Mouse (Mus musculus): ENCODE results near the gene Abcb9.

The Abcb9 gene

DNA sequence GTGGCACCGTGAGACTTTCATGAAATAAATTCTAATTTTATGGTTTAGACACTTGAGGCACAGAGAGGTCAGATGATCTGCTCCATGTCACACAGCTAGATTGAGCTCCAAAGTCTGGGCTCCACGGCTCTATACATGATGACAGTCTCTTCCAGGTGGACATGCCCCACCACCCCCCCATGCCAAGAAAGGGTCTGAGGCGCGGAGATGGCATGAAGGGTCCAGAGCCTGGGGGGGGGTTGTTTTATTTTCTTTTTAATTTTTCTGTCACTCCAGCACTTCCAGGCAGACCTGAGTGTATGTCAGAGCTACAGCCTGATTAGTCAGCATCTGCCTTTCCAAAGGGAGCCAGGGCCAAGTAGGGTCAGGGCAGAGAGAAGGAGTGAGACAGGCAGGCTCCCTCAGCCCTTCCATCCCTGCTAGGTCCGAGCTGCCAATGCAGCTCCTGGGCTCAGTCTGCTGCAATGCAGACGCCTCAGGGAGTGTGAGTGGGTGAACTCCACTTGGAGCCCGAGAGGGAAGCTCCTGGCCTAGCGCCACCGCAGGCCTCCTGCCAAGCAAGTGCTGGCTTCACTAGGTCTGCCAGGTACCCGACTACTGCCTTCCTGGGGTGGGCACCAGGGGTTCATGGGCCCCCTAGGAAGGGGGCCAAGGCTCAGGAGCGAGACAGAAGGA lies 2.3 kb downstream of the Abcb9 start:
- peak; percentile 96 for DNase-seq

GRCm38 (mm10) chr5:124091951-124092406 lies 3.6 kb downstream of the Abcb9 start:
- DNase-seq = peak; percentile 89

DNA sequence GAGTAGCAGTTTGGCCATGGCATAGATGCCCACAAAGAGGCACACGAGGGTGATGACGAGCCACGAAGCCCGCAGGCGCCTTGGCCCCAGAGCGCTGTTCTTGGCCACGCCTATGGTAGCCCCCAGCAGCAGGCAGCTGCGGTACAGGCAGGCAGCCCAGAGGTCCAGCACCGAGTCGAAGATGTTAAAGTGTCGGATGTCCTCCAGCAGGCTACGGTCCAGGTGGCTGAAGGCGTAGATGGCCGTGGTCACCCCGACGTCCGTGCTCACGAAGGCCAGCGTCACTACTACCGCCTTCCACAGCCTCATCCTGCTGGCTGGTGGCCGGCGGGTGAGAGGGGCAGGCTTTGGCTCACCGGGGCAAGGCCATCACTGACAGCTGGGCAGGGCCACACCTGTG lies 5.7 kb downstream of the Abcb9 start:
- no peak for DNase-seq

DNA sequence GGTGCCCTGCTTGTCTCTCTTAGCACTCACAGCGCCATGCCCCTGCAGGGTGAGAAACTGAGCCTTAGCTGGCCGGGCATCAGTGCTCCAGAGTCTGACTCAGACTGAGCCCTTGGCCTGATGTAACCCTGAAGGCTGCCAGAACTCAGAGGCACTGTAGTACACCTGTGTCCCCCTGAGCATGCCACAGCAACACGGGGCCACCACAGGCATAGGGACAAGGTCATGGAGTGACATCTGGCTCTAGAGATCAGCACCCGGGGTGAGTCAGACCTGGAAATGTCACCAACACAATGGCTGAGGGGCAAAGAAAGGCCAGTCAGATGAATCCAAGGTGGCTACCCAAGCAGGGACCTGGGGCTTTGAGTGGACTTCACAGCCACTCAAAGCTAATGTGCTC lies 8.7 kb downstream of the Abcb9 start:
- no peak for DNase-seq

DNA sequence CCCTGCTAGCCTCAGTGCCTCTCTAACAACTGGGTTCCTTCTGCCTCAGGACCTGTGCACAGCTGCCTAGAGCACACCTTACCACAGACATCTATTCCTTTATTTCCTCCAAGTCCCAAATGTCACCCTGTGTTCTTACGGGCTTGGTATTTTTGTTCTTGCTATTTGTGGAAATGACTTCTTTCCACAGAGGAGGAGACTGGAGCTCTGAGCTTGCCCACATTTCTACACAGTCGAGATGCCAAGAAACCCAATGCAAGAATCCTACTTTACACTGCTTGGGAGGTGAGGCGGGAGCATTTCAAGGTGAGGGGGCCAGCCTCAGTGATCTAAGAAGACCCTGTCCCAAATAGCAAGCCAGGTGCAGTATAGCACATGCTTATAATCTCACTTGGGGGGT lies 10.1 kb downstream of the Abcb9 start:
- no peak for DNase-seq

DNA sequence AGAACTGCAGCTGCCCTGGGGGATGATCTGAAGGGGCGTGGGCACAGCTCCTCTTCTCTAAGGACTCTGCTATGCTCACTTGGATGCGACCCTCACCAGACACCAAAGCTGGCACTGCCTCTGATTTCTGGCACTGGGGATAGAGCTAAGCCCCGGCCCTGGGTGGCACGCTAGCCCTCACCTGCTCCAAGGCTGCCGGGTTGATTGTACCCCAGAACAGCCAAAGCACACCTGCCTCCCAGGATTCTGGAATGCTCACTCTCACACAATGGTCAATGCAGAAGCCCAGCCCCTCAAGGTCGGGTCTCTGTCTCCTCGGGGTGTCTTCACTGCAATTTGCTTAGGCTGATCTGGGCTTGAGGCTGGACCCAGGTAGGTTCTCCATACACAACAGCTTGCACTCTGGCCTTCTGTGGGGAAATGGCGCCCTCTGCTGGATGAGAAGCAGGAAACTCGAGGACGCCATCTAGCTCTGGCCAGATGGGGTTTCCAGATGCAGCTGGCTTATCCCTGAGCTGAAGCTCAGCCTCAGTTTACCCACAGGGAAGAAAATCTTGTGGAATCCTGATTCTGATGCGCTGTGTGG lies 10.9 kb downstream of the Abcb9 start:
- DNase-seq = peak; percentile 97

DNA sequence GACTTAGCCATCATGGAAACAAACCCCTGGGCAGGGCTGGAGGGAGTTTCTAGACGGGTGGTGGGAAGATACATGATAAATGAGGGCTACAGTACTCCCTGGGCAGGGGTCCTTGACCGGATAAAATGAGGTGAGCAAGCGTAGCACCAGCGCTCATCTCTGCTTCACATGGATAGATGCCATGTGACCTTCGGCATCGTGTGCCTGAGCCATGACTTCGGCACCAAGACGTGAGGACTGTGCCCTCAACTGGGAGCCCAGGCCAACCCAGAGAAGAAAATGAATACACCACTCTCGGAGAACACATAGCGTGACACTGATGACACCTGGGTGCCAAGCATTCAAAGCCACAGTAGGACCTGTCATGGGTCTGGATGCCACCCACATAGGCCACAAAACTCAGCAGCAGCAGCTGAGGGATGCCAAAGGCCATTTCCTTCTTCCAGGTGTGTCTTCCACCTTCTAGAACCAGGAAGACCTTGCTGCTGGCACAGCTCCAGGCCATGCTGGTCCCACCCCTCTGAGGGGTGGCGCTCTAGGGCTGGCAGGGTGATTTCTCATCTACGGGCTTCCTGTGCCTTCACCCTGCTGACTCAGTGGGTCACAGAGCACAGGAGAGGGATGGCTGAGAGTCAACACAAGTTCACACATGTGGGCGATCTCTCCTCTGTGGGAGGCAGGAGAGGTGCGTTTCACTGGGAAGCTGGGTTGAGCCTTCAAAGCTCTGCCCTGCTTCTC lies 11.6 kb downstream of the Abcb9 start:
- no peak for DNase-seq

DNA sequence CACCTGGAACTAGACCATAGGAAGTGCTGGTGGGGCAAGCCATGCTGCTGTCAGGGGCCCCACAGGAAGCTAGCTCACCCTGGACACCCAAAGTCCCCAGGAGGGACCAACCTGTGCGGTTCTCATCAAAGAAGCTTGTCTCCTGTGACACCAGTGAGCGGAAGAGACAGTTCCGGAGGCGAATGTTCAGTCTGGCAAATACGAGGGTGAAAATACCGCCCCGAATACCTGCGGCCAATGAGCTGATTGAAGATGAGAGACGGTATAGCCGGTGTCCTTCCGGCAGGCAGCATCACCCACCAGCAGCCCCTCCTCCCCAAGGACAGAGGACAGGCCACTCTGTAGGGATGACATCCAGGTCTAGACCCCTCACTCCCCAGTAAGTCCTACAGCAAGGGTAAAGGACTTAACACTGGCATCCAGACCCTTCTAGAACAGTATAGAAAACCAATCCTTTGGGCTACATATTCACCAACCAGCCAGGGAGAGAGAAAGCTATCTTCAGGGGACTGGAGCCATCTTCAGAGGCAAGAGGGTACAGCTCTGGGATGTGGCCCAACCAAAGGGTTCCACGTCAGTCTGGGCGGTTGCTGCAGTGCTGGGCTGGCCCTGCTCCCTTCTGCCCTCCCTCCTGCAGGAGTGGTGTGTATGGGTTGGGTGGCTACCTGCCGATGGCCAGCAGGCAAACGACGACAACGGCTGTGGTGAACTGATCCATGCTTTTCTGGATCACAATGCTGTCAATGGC lies 12.5 kb downstream of the Abcb9 start:
- no peak for DNase-seq

DNA sequence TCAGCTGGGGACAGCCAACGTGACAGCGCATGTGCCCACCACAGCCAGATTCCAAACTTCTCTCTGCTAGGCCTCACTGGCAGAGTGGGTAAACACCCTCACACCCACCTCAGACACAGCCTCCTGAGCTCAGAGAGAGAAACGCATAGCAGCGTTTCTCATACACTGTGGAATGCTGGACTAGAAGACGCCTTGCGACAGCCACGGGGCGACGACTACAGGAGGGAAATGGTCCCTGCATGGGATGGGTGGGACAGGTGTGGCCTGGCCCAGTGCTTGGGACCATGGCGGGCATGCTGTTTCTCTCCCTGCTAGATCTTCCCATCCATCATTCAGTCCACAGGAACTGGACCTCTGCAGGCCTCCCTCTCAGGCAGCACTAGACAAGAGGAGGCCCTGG lies 13.2 kb downstream of the Abcb9 start:
- DNase-seq = no peak

DNA sequence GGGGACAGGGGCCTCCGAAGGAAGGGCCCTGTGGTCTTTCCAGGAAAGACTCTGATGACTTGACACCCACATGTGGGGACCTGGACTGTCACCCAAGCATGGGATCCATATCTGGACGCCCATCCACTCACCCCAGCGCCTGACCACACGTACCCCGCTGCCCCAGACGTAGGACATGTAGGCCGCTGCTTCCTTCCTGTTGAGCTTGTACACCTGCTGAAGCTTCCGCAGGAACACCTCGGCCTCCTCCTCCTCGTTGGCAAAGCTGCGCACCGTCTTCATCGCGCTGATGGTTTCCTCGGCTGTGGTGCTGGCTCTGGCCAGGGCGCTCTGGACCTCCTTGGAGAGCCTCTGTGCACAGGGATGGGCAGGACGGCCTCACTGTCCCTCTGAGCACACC lies 15.7 kb downstream of the Abcb9 start:
- DNase-seq = no peak

- DNase-seq = no peak
These were observed 16.7 kb downstream of the Abcb9 start for GRCm38 (mm10) chr5:124078794-124079416.

DNA sequence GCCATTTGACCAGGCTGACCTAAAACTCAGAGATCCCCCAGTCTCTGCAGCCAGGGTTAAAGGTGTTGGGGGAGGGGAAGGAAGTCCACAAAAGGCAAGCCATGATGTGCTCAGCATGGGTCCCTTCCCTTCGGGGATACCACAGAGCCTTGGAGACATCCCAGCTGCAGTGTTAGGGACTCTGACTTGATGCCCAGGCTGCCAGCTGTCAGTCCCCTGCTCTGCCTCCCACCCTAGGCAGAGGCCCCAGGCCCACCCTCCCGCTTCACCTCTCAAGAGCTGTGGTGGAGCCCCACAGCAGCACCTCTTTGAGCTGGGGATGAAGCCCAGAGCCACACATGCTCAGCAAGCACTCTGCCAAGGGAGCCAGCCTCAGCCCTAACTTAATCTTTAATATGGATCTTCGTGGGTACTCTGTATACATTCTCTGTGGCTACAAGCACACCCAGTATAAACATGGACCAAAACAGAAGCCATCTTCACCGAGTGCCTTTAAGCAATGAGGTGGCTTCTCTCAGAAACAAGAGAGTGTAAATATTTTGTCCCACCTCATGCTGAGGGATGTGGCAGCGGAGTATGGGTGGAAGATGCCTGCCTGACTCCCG lies 17.6 kb downstream of the Abcb9 start:
- DNase-seq = no peak

DNA sequence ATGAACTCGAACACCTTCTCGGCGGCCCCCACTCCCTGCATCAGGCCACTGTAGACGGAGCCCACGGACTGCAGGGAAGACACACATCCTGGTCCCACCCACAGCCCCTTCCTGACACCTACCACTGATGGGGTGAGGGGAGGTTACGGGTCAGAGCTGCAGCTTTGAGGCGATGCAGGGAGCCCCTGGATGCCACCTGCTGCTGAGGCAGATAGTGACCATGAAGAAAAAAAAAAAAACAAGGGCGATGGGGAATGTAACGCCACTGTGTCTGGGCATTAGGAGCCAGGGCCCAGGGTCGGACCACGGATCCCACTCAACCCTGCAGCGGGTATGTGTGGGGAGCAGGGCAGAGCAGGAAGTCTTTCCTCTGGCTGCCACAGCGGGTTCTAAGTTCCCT lies 18.4 kb downstream of the Abcb9 start:
- DNase-seq = no peak

GRCm38 (mm10) chr5:124076559-124076958 lies 19.0 kb downstream of the Abcb9 start:
- no peak for DNase-seq

- no peak for DNase-seq
These were observed 19.9 kb downstream of the Abcb9 start for GRCm38 (mm10) chr5:124075716-124076115.

DNA sequence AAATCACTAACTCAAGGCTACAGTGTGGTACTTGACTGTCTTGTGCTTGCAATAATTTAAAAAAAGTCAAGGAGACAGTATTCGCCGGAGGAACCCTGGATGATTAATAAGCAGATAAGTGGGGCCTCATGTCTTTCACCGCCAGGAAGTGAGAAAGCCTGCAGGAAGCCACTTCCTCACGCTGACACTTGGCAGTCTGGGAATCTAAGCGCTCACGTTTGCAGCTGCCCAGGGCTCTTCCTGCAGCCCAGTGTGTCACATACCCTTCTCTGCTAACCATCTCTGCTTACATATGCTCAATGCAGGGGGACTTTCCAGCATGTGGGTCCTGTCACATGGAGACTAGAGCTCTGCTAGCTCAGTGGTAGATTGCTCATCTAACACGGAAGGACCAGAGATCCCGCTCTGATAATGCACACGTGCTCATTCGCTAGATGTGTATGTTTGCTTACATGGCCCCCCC lies 20.7 kb downstream of the Abcb9 start:
- DNase-seq = peak; percentile 96

GRCm38 (mm10) chr5:124073682-124074081 lies 21.9 kb downstream of the Abcb9 start:
- DNase-seq = no peak

GRCm38 (mm10) chr5:124069657-124070056 lies 25.9 kb downstream of the Abcb9 start:
- DNase-seq = no peak

DNA sequence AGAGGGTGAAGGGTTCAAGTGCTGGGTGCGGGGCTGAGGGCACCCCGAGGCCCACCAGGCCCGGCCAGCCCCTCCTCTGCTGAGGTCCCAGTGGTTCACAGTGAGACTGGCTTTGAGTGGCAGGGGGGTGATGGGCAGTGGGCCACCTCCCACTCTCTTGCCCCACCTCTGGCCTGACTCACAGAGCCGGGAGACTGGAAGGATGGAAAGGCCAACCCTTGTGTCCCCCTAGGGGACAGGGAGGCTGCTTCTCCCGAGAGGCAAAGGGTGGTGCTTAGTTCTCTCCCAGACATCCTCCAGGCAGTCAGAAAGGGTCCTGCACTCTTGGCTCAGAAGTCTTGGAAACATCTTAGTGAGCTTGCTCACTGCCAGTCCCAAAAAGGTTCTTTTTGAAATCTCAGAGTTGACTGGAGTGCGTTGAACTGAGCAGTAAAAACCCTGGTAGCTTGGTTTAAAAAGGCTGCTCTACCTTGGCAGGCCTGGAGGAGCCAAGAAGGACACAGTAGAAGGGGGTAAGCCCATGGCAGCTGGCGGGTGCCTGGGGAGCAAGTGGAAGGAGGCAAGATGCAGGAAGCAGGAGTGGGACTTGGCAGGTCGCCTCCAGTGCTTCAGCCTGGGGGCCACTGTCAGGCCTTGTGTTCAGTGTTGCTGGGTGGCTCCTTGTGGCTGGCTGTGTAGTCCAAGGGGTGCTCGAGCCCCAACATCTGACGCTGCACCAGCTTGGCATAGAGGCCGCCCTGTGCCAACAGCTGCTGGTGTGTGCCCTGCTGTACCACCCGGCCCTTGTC lies 33.4 kb downstream of the Abcb9 start:
- DNase-seq = no peak

- peak; percentile 98 for DNase-seq
These were observed 35.9 kb downstream of the Abcb9 start for GRCm38 (mm10) chr5:124059677-124060076.

DNA sequence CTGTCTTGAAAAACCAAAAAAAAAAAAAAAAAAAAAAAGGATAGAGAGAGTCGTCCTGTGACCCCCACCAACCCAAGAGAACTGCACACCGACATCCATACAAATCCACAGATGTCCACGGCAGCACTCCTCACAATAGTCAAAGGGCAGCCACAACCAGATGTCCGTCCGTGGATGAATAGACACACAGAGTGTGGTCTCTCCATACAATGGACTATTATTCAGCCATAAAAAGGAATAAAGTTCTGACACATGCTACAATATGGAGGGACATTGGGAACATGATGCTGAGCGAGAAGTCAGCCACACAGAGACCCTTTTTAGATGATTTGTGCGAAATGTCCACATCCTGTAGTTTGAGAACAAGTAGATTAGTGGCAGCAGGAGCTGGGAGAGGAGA lies 36.8 kb downstream of the Abcb9 start:
- DNase-seq = no peak

DNA sequence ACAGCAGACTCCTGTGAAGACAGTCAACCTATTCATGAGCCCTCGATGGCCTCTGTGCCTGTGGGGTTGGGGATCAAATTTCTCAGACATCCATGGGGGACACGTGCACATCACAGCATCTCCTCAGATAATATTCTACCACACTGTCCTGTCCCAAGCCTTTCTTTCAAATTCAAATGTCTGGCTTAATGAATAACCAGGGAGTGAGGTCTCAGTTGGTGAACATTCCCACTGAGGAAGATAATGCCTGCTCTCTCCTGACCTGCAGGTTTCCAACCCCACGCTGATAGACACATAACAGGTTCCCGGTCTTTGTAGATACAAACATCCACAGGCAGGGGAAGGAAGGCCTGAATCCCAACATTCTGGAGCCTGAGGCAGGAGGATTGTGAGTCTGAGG lies 38.6 kb downstream of the Abcb9 start:
- no peak for DNase-seq

Measured in heart, adult 11 months (tissue).